Mouse (Mus musculus) kidney, adult 2 months (tissue): Measurements from ENCODE around the gene Fhl3.

Experiments used
- CTCF ChIP-seq: fragments of 200-500 bp; conservative IDR thresholded peaks from 2 replicates; pipeline ENCODE4 v1.5.1; 2011; ENCODE audit warnings: low read depth, mild to moderate bottlenecking, control low read depth, low read length, moderate library complexity, mixed read lengths; ENCODE audit not compliant: insufficient read depth, insufficient read length
- POLR2A ChIP-seq: fragments of 200-500 bp; IDR thresholded peaks from one replicate; pipeline ENCODE4 v1.6.1; 2011; ENCODE audit warnings: low read depth, low read length, control low read depth

DNA sequence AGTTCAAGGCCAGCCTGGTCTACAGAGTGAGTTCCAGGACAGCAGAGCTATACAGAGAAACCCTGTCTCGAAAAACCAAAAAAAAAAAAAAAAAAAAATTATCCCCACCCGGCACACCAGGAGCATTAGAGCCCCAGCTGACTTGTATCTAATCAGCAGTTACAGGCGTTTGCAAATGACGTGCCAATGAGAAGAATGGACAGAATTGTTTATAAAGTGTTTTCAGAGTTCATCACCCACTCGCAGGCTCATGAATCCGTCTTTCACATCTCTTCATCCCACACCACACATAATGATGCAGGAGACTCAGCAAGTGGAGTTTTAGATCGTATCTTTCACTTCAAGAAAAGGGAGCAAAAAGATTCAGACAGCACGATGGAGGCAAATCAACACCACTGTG is 15.0 kb upstream of the Fhl3 start:
- TF ChIP-seq CTCF = no peak
- TF ChIP-seq POLR2A = no peak
